Mouse (Mus musculus) stomach, adult 2 months (tissue): Measurements from ENCODE around the gene Ulk2. TPM values are rescaled to one million over a fixed set of nuclear protein-coding genes. Genes with fewer than 3 reads are reported as not detected.

Source experiments
- polyA plus RNA-seq: library from polyadenylated mRNA; depleted of rRNA; stranded (reverse); fragments of >200 nt; gene quantifications from 2 replicates; pipeline ENCODE4 v1.2.3, GENCODE M21; 2012; rRNA removed

Gene Ulk2
- 8.9 and 9.5 TPM in 2 replicates for polyA plus RNA-seq

GRCm38 (mm10) chr11:61854988-61855411 is at the start of gene Ulk2:
Gene Ulk2, minus strand, starts transcription at chr11:61855073.

GRCm38 (mm10) chr11:61761584-61762407 is 93.1 kb downstream of the Ulk2 start, which contains the start of gene Prpsap2:
Gene Prpsap2, minus strand, starts transcription at chr11:61762088.

Other genes with a start within 250 kb of the Ulk2 start
- gene Grap, start 201.8 kb downstream of the Ulk2 start, polyA plus RNA-seq, result 1.9 and 2.5 TPM in 2 replicates
- 8.9 and 10.3 TPM in 2 replicates for gene Fam83g, start 171.0 kb downstream of the Ulk2 start, polyA plus RNA-seq
- gene Slc5a10, start 134.2 kb downstream of the Ulk2 start, polyA plus RNA-seq, result 0.03 and 0.06 TPM in 2 replicates
- 3.6 and 3.8 TPM in 2 replicates for gene Prpsap2, start 93.0 kb downstream of the Ulk2 start, polyA plus RNA-seq
- 3.6 and 5.2 TPM in 2 replicates for gene Akap10, start 75.2 kb upstream of the Ulk2 start, polyA plus RNA-seq
- gene Specc1, start 101.7 kb upstream of the Ulk2 start, polyA plus RNA-seq, result 0.84 and 0.92 TPM in 2 replicates